Mouse (Mus musculus) liver, embryonic 14.5 days (tissue): ENCODE measurements around the gene Cks1b.

Experiments used
- CTCF ChIP-seq: IDR thresholded peaks from 2 replicates; pipeline ENCODE4 v1.5.1; 2016; ENCODE audit warnings: antibody characterized with exemption, low read depth, control low read depth
- EP300 ChIP-seq: IDR thresholded peaks from 2 replicates; pipeline ENCODE4 v1.6.1; 2016; ENCODE audit warnings: antibody characterized with exemption, low read depth

GRCm38 (mm10) chr3:89396654-89397005, 21.6 kb downstream of the Cks1b start:
- no peak for TF ChIP-seq CTCF
- TF ChIP-seq EP300 = no peak
